Mouse (Mus musculus) cerebellum, adult 2 months (tissue): ENCODE measurements at regions not wholly inside any gene's neighbourhood (a gene's known extent, or its start where the extent isn't known, plus 50 kb on each side); places are given as distances from the start of the nearest gene placed in this dataset.

Experiments
- CTCF ChIP-seq: fragments of 200-500 bp; IDR thresholded peaks from 2 replicates; pipeline ENCODE4 v1.5.1; 2011; ENCODE audit warnings: low read depth, mild to moderate bottlenecking, control low read depth, low read length, moderate library complexity, borderline replicate concordance; ENCODE audit not compliant: insufficient read depth
- POLR2A ChIP-seq: fragments of 200-500 bp; IDR thresholded peaks from 2 replicates; pipeline ENCODE4 v1.6.1; 2011; ENCODE audit warnings: low read length, control low read depth, borderline replicate concordance; ENCODE audit not compliant: insufficient read depth

- TF ChIP-seq POLR2A (no peak), CTCF (no peak)
These were observed 530.2 kb upstream of the Fam160b2 start for GRCm38 (mm10) chr14:71129771-71130211.
